ENCODE assay signal across 14 mouse cellular contexts in the genomic region with DNA sequence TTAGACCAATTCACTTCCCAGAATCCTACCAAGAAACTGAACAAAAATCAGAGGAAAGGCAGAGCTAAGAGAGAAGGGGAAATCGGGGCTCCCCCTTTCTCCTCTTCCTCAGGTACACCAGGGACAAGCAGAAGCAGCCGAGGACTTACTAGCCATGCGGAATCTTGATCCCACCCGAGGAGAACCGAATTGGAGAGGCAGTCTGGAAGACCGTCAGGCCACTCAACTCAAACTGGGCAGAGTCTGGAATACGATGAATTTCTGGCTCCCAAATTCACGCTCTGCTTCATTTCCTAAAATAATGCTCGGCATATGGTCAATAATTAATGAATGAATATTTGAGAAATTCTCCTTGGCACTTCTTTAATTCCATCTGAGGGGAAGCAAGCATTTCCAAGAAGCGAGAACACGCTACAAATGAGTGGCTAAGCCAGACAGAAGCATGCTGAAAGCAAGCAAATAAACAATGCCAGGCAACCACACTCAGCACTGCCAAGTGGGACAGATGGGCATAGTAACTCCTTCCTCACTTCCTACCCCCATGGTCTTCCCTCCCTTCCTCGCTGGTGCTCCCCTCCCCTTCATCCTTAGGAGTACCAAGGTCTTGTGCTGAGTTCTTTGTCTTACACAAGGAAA. TPM values are rescaled to one million over a fixed set of nuclear protein-coding genes. Genes with fewer than 3 reads are reported as not detected.
DNase-seq lines count a peak whose midpoint lies in the region.
"Had no signal": no experiment of that assay in that cellular context is flagged by ENCODE, and none has a peak within 500 bp of the region (broad histone marks: within the 10 kb centered on the region; RNA-seq: fewer than 3 reads in every experiment).

No protein-coding gene starts in this region.

- DNase-seq in left cerebral cortex, postnatal 4 days, result peak; percentile 50
- no peak for DNase-seq in left cerebral cortex, adult 11 months (ENCODE audit: low spot score)
- DNase-seq in cerebellum, adult 18-20 months, result peak; percentile 71 to 81
- DNase-seq in cerebellum, postnatal 14 days, result peak; percentile 74 to 82
- DNase-seq in layer of hippocampus, postnatal 10 days (ENCODE audit: low spot score in 2 of 2), result peak; percentile 40 to 53
- DNase-seq in kidney, postnatal 25 days, result no peak
- no peak for DNase-seq in urinary bladder, postnatal 36 days (ENCODE audit: low spot score in 2 of 2)
- DNase-seq: adrenal gland, postnatal 25 days; gastrocnemius, postnatal 10 days; kidney, postnatal 4 days; lung, embryonic 14.5 days; thymus, adult 2 months had no signal

- intact Hi-C loops in left cerebral cortex, postnatal 4 days (cut with DNase I), result loop anchor here (5.0 kb wide), 1 partner anchor 61 kb away; no protein-coding TSS in a partner anchor

RNA-seq across cellular contexts. Expression of gene Ttc9, which starts 4.7 kb away (rescaled TPM):
- 10 to 100 TPM; 82.0 to 83.6 TPM for total RNA-seq in left cerebral cortex, postnatal 4 days (2021)
- total RNA-seq in layer of hippocampus, postnatal 10 days (2021), result 10 to 100 TPM; 65.3 to 65.5 TPM
- total RNA-seq: MEL had no signal

RNA-seq across cellular contexts. Expression of gene Med6, which starts 31.5 kb away (rescaled TPM):
- total RNA-seq in left cerebral cortex, postnatal 4 days (2021), result 10 to 100 TPM; 22.4 to 28.1 TPM
- 10 to 100 TPM; 25.1 to 26.2 TPM for total RNA-seq in layer of hippocampus, postnatal 10 days (2021)

RNA-seq across cellular contexts. Expression of gene Adam21, which starts 58.1 kb away (rescaled TPM):
- under 1 TPM; 0.70 to 0.88 TPM for total RNA-seq in left cerebral cortex, postnatal 4 days (2021)
- total RNA-seq in layer of hippocampus, postnatal 10 days (2021), result under 1 TPM; 0.23 to 0.29 TPM
- total RNA-seq: megakaryocyte, adult 5-6 weeks had no signal

Comparison
In these comparisons a context has a peak if more than half of its experiments do, and no peak if none do; other contexts are left out.
1. DNase-seq: peak in left cerebral cortex, postnatal 4 days (single experiment), cerebellum, adult 18-20 months (2 of 2), cerebellum, postnatal 14 days (2 of 2) and layer of hippocampus, postnatal 10 days (2 of 2); none in left cerebral cortex, adult 11 months (single experiment), kidney, postnatal 25 days (0 of 2) and urinary bladder, postnatal 36 days (0 of 2).